Mouse (Mus musculus) testis, adult 2 months (tissue): ENCODE measurements around the gene Kcnmb1. TPM values are rescaled to one million over a fixed set of nuclear protein-coding genes. Genes with fewer than 3 reads are reported as not detected.

Experiments used
- H3K27ac ChIP-seq: fragments of 200-500 bp; 2 replicates; pipeline ENCODE4 v1.5.1; 2012; ENCODE audit warnings: low read depth, low read length; ENCODE audit not compliant: control insufficient read depth, insufficient read depth
- H3K27me3 ChIP-seq: fragments of 200-500 bp; 2 replicates; pipeline ENCODE4 v1.6.1; 2012; ENCODE audit warnings: mild to moderate bottlenecking, low read length, moderate library complexity; ENCODE audit not compliant: control insufficient read depth, insufficient read depth
- H3K36me3 ChIP-seq: fragments of 200-500 bp; 2 replicates; pipeline ENCODE4 v1.6.1; 2012; ENCODE audit warnings: mild to moderate bottlenecking, low read length; ENCODE audit not compliant: control insufficient read depth, insufficient read depth
- H3K4me1 ChIP-seq: fragments of 200-500 bp; 2 replicates; pipeline ENCODE4 v1.6.1; 2012; ENCODE audit warnings: low read length; ENCODE audit not compliant: control insufficient read depth, insufficient read depth
- H3K4me3 ChIP-seq: fragments of 200-500 bp; 2 replicates; pipeline ENCODE4 v1.5.1; 2012; ENCODE audit warnings: low read depth, mild to moderate bottlenecking, low read length, moderate library complexity, mixed read lengths; ENCODE audit not compliant: control insufficient read depth
- CTCF ChIP-seq: fragments of 200-500 bp; IDR thresholded peaks from 2 replicates; pipeline ENCODE4 v1.5.1; 2012; ENCODE audit warnings: low read depth, mild to moderate bottlenecking, inconsistent platforms, low read length, moderate library complexity; ENCODE audit not compliant: control insufficient read depth, insufficient read depth, insufficient replicate concordance
- POLR2A ChIP-seq: fragments of 200-500 bp; IDR thresholded peaks from 2 replicates; pipeline ENCODE4 v1.6.1; 2012; ENCODE audit warnings: low read depth, mild to moderate bottlenecking, inconsistent platforms, low read length, moderate library complexity; ENCODE audit not compliant: control insufficient read depth
- polyA plus RNA-seq: library from polyadenylated mRNA; depleted of rRNA; stranded (reverse); fragments of >200 nt; gene quantifications from 2 replicates; pipeline ENCODE4 v1.2.3, GENCODE M21; 2012

Kcnmb1 gene
- polyA plus RNA-seq, 1 experiment, result 0.20 TPM

- Histone ChIP-seq H3K4me3 (no peak overlapping the region), H3K36me3 (no peaks in the 10 kb centered on the region), H3K27ac (no peak overlapping the region), H3K27me3 (no peaks in the 10 kb centered on the region), H3K4me1 (no peaks in the 10 kb centered on the region)
- TF ChIP-seq CTCF, result no peak
- no peak for TF ChIP-seq POLR2A
Observed at GRCm38 (mm10) chr11:33958713-33959112, 4.1 kb upstream of the Kcnmb1 start.

- Histone ChIP-seq H3K27ac (no peak overlapping the region), H3K4me3 (no peak overlapping the region), H3K36me3 (no peaks in the 10 kb centered on the region), H3K4me1 (no peaks in the 10 kb centered on the region; the same call in 1 of the 2 replicates), H3K27me3 (no peaks in the 10 kb centered on the region)
- TF ChIP-seq CTCF, result no peak
- no peak for TF ChIP-seq POLR2A
Observed at GRCm38 (mm10) chr11:33962178-33962577, 635 bp upstream of the Kcnmb1 start.

- no peaks in the 10 kb centered on the region for H3K27me3 ChIP-seq
- H3K36me3 ChIP-seq, result no peaks in the 10 kb centered on the region
- TF ChIP-seq POLR2A, result no peak
- no peak for TF ChIP-seq CTCF
- H3K4me1 ChIP-seq, result no peaks in the 10 kb centered on the region; the same call in 1 of the 2 replicates
- H3K4me3 ChIP-seq, result no peak overlapping the region
- no peak overlapping the region for H3K27ac ChIP-seq
Observed at GRCm38 (mm10) chr11:33965380-33965779, 2.6 kb downstream of the Kcnmb1 start.

GRCm38 (mm10) chr11:33967708-33968107 lies 4.9 kb downstream of the Kcnmb1 start:
- no peak overlapping the region for H3K27ac ChIP-seq
- no peak overlapping the region for H3K4me3 ChIP-seq
- no peaks in the 10 kb centered on the region for H3K36me3 ChIP-seq
- H3K27me3 ChIP-seq, result no peaks in the 10 kb centered on the region
- H3K4me1 ChIP-seq, result no peaks in the 10 kb centered on the region; the same call in 1 of the 2 replicates
- TF ChIP-seq POLR2A (no peak), CTCF (no peak)

- no peak for TF ChIP-seq POLR2A
- no peak for TF ChIP-seq CTCF
Observed at GRCm38 (mm10) chr11:33969199-33969598, 6.4 kb downstream of the Kcnmb1 start.

GRCm38 (mm10) chr11:33972114-33972513 lies 9.3 kb downstream of the Kcnmb1 start:
- Histone ChIP-seq H3K36me3 (no peaks in the 10 kb centered on the region), H3K4me3 (no peak overlapping the region), H3K27ac (no peak overlapping the region), H3K27me3 (no peaks in the 10 kb centered on the region), H3K4me1 (no peaks in the 10 kb centered on the region)
- TF ChIP-seq CTCF (no peak), POLR2A (no peak)

More at GRCm38 (mm10) chr11:33969199-33969598, 6.4 kb downstream of the Kcnmb1 start:
- Histone ChIP-seq H3K36me3 (no peaks in the 10 kb centered on the region), H3K4me3 (no peak overlapping the region), H3K27me3 (no peaks in the 10 kb centered on the region), H3K27ac (no peak overlapping the region), H3K4me1 (no peaks in the 10 kb centered on the region; the same call in 1 of the 2 replicates)

- H3K4me3 ChIP-seq, result no peak overlapping the region
- no peak overlapping the region for H3K27ac ChIP-seq
- no peaks in the 10 kb centered on the region for H3K27me3 ChIP-seq
- H3K36me3 ChIP-seq, result no peaks in the 10 kb centered on the region
- H3K4me1 ChIP-seq, result no peaks in the 10 kb centered on the region
- TF ChIP-seq POLR2A (no peak), CTCF (no peak)
Observed at GRCm38 (mm10) chr11:33974341-33975040, 11.7 kb downstream of the Kcnmb1 start.
